Mouse (Mus musculus): ENCODE results near the gene Gm20521. TPM values are rescaled to one million over a fixed set of nuclear protein-coding genes. Genes with fewer than 3 reads are reported as not detected.
A peak's percentile ranks its signal among the peaks of the same experiment; 100 is the strongest.

The Gm20521 gene
- polyA plus RNA-seq, 1 experiment from 2014 or later: not detected

- under 1% methylated on average over 60 of the region's 61 CpGs for WGBS
- ATAC-seq (ENCODE audit: low FRiP score, low TSS enrichment) (peak; percentile 73), DNase-seq (peak; percentile 78)
- H3K4me1 ChIP-seq (ENCODE audit: control insufficient read depth, insufficient read depth, low read length): peaks cover 7% of the 10 kb centered on the region
- H3K4me3 ChIP-seq (replicated peaks; ENCODE audit: low read depth, low read length): peak within 1 kb of the TSS; percentile 72
- H3K9ac ChIP-seq (replicated peaks; ENCODE audit: low read length): peak within 1 kb of the TSS; percentile 91
- H3K27ac ChIP-seq (replicated peaks; ENCODE audit: low read depth, low read length): peak within 1 kb of the TSS; percentile 95
- H3K9me3 ChIP-seq (ENCODE audit: control insufficient read depth, low read length): no peaks in the 10 kb centered on the region
- no peaks in the 10 kb centered on the region for H3K27me3 ChIP-seq (ENCODE audit: control insufficient read depth, insufficient read depth, low read length)
- H3K36me3 ChIP-seq (ENCODE audit: control insufficient read depth, insufficient read depth, low read length): no peaks in the 10 kb centered on the region
- peak within 1 kb of the TSS; percentile 97 for H3K4me2 ChIP-seq (ENCODE audit: low read length)
These were observed 6.1 kb upstream of the Gm20521 start, which contains the start of gene Ppp1r3e for GRCm38 (mm10) chr14:54877048-54877715. Gene Ppp1r3e (minus strand): TSS chr14:54877550.

DNA sequence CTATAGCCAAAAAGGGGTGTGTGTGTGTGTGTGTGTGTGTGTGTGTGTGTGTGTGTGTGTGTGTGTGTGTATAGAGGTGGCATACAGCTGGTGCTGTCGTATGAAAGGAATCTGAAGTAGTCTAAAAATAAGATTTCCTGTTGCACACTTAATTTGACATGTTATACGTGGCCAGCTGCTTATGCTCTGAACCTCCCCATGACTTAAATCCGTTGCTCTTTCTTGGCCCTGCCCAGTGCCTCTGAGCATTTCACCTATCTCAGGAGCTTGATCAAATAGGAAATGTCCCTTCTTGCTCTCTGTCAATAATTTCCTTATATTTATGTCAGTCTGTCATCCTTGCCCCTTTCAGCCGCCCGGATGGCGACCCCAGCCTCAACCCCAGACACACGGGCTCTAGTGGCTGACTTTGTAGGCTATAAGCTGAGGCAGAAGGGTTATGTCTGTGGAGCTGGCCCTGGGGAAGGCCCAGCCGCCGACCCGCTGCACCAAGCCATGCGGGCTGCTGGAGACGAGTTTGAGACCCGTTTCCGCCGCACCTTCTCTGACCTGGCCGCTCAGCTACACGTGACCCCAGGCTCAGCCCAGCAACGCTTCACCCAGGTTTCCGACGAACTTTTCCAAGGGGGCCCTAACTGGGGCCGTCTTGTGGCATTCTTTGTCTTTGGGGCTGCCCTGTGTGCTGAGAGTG is 926 bp downstream of the Gm20521 start:
- no peak for ATAC-seq (ENCODE audit: low FRiP score, low TSS enrichment)
- WGBS: 29% methylated on average over 21 of the region's 21 CpGs
- DNase-seq: no peak

GRCm38 (mm10) chr14:54885309-54885708 is 2.1 kb downstream of the Gm20521 start:
- no peak overlapping the region for H3K27ac ChIP-seq (replicated peaks; ENCODE audit: low read depth, low read length)
- H3K4me3 ChIP-seq (replicated peaks; ENCODE audit: low read depth, low read length): no peak overlapping the region
- H3K4me1 ChIP-seq (ENCODE audit: control insufficient read depth, insufficient read depth, low read length): peaks cover 16% of the 10 kb centered on the region
- H3K36me3 ChIP-seq (ENCODE audit: control insufficient read depth, insufficient read depth, low read length): 0 out of 2 replicates have a peak, but pooled peaks cover 13% of the 10 kb centered on the region
- ATAC-seq (ENCODE audit: low FRiP score, low TSS enrichment) (no peak), DNase-seq (no peak)
- 0 out of 2 replicates have a peak overlapping the region, but pooled peaks have one; percentile 14 for H3K9ac ChIP-seq (replicated peaks; ENCODE audit: low read length)
- 93% methylated on average over 11 of the region's 11 CpGs for WGBS
- no peaks in the 10 kb centered on the region for H3K9me3 ChIP-seq (ENCODE audit: control insufficient read depth, low read length)
- H3K27me3 ChIP-seq (ENCODE audit: control insufficient read depth, insufficient read depth, low read length): no peaks in the 10 kb centered on the region
- H3K4me2 ChIP-seq (ENCODE audit: low read length): peak overlapping the region; percentile 74; the same call in 1 of the 2 replicates

More for the DNA sequence above, 926 bp downstream of the Gm20521 start:
- H3K36me3 ChIP-seq (ENCODE audit: control insufficient read depth, insufficient read depth, low read length): 0 out of 2 replicates have a peak, but pooled peaks cover 13% of the 10 kb centered on the region
- no peaks in the 10 kb centered on the region for H3K27me3 ChIP-seq (ENCODE audit: control insufficient read depth, insufficient read depth, low read length)
- peak overlapping the region; percentile 74 for H3K4me2 ChIP-seq (ENCODE audit: low read length)
- peak overlapping the region; percentile 68 for H3K4me3 ChIP-seq (replicated peaks; ENCODE audit: low read depth, low read length)
- peaks cover 16% of the 10 kb centered on the region for H3K4me1 ChIP-seq (ENCODE audit: control insufficient read depth, insufficient read depth, low read length)
- H3K9me3 ChIP-seq (ENCODE audit: control insufficient read depth, low read length): no peaks in the 10 kb centered on the region
- peak overlapping the region; percentile 84 for H3K9ac ChIP-seq (replicated peaks; ENCODE audit: low read length)
- peak overlapping the region; percentile 90 for H3K27ac ChIP-seq (replicated peaks; ENCODE audit: low read depth, low read length)

DNA sequence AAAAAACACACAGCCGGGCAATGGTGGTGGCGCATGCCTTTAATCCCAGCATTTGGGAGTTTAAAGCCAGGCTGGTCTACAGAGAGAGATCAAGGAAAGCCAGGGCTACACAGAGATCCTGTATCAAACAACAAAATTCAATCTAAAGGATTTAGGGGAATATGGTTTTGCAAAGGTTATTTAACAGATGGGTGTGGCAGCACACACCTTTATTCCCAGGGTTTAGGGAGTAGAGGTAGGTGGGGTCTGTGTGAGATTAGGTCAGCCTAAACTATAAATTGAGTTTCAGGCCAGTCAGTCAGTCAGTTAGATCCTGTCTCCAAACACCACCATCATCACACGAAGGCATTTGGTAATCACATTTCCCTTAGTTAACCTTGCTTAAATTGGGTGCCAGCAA is 9.0 kb downstream of the Gm20521 start, which contains the start of gene Pabpn1:
Gene Pabpn1, plus strand, starts transcription at position 301 of the 400 bp plus-strand sequence.
- Histone ChIP-seq H3K27me3 (ENCODE audit: control insufficient read depth, insufficient read depth, low read length) (no peaks in the 10 kb centered on the region), H3K36me3 (ENCODE audit: control insufficient read depth, insufficient read depth, low read length) (peaks cover 18% of the 10 kb centered on the region), H3K9ac (replicated peaks; ENCODE audit: low read length) (no peak within 1 kb of the TSS), H3K4me3 (replicated peaks; ENCODE audit: low read depth, low read length) (peak within 1 kb of the TSS; percentile 35), H3K4me2 (ENCODE audit: low read length) (peak within 1 kb of the TSS; percentile 40), H3K9me3 (ENCODE audit: control insufficient read depth, low read length) (no peaks in the 10 kb centered on the region), H3K4me1 (ENCODE audit: control insufficient read depth, insufficient read depth, low read length) (peaks cover 11% of the 10 kb centered on the region), H3K27ac (replicated peaks; ENCODE audit: low read depth, low read length) (peak within 1 kb of the TSS; percentile 77)
- DNase-seq (no peak), ATAC-seq (ENCODE audit: low FRiP score, low TSS enrichment) (no peak)
- 94% methylated on average over 3 of the region's 3 CpGs for WGBS

- peaks cover 31% of the 10 kb centered on the region for H3K36me3 ChIP-seq (ENCODE audit: control insufficient read depth, insufficient read depth, low read length)
- DNase-seq: peak; percentile 99
- H3K27me3 ChIP-seq (ENCODE audit: control insufficient read depth, insufficient read depth, low read length): no peaks in the 10 kb centered on the region
- H3K4me3 ChIP-seq (replicated peaks; ENCODE audit: low read depth, low read length): peak overlapping the region; percentile 97
- peak overlapping the region; percentile 40 for H3K4me2 ChIP-seq (ENCODE audit: low read length)
- no peaks in the 10 kb centered on the region for H3K9me3 ChIP-seq (ENCODE audit: control insufficient read depth, low read length)
- peak overlapping the region; percentile 96 for H3K27ac ChIP-seq (replicated peaks; ENCODE audit: low read depth, low read length)
- peak; percentile 99 for ATAC-seq (ENCODE audit: low FRiP score, low TSS enrichment)
- WGBS: under 1% methylated on average over 38 of the region's 38 CpGs
- peaks cover 11% of the 10 kb centered on the region for H3K4me1 ChIP-seq (ENCODE audit: control insufficient read depth, insufficient read depth, low read length)
- H3K9ac ChIP-seq (replicated peaks; ENCODE audit: low read length): peak overlapping the region; percentile 98
These were observed 10.5 kb downstream of the Gm20521 start for GRCm38 (mm10) chr14:54893651-54894181.

DNA sequence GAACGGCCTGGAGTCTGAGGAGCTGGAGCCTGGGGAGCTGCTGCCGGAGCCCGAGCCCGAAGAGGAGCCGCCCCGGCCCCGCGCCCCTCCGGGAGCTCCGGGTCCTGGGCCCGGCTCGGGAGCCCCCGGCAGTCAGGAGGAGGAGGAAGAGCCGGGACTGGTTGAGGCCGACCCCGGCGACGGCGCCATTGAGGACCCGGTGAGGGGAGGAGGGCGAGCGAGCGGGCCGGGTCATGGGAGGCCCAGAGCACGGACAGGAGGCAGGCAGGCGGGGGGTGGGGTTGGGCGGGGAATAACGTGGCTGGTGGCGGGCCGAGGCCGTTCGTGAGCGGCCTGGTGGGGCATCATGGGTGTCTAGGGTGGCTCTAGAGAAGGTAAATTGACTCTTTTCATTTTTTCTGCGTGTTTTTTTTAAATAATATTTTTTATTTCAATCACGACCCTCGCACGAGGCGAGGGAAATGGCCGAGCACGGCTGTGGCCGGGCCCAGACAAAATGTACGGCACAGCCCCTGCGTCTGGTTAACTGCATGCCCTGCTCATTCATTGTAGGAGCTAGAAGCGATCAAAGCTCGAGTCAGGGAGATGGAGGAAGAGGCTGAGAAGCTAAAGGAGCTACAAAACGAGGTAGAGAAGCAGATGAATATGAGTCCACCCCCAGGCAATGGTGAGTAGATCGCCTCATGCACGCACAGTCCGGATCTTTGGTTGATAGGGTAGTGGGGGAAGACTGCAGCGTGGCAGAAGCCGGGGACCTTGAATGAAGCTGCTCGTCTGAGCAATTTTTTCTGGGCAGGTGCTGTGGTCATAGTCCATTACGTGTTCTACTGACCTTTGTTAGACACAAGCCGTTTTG is 11.3 kb downstream of the Gm20521 start:
- H3K27me3 ChIP-seq (ENCODE audit: control insufficient read depth, insufficient read depth, low read length): no peaks in the 10 kb centered on the region
- H3K9me3 ChIP-seq (ENCODE audit: control insufficient read depth, low read length): no peaks in the 10 kb centered on the region
- WGBS: under 1% methylated on average over 54 of the region's 54 CpGs
- H3K4me2 ChIP-seq (ENCODE audit: low read length): peak overlapping the region; percentile 55
- DNase-seq (peak; percentile 69), ATAC-seq (ENCODE audit: low FRiP score, low TSS enrichment) (peak; percentile 51)
- H3K4me3 ChIP-seq (replicated peaks; ENCODE audit: low read depth, low read length): peak overlapping the region; percentile 97
- peaks cover 11% of the 10 kb centered on the region for H3K4me1 ChIP-seq (ENCODE audit: control insufficient read depth, insufficient read depth, low read length)
- peak overlapping the region; percentile 98 for H3K9ac ChIP-seq (replicated peaks; ENCODE audit: low read length)
- H3K27ac ChIP-seq (replicated peaks; ENCODE audit: low read depth, low read length): peak overlapping the region; percentile 96
- H3K36me3 ChIP-seq (ENCODE audit: control insufficient read depth, insufficient read depth, low read length): peaks cover 39% of the 10 kb centered on the region

DNA sequence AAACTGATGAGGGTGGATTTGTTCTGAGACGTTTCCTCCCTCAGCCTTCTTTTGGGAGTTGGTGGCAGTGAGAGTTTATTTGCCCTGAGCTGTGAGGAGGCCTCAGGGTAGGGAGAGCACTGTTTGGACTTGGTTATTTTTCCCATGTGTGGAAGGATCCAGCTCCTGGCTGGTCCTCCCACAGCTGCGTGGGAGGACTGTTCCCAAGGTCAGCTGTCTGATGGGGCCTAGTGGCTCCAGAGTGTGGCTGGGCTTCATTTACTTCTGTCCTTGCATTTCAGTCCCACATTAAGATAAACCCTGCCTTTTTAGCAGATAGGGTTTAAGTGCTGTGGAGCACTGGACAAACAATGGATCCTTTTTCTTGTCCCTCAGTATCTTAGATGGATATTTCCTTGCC is 14.2 kb downstream of the Gm20521 start:
- Histone ChIP-seq H3K4me1 (ENCODE audit: control insufficient read depth, insufficient read depth, low read length) (peaks cover 11% of the 10 kb centered on the region), H3K27ac (replicated peaks; ENCODE audit: low read depth, low read length) (no peak overlapping the region)
- ATAC-seq (ENCODE audit: low FRiP score, low TSS enrichment): no peak

DNA sequence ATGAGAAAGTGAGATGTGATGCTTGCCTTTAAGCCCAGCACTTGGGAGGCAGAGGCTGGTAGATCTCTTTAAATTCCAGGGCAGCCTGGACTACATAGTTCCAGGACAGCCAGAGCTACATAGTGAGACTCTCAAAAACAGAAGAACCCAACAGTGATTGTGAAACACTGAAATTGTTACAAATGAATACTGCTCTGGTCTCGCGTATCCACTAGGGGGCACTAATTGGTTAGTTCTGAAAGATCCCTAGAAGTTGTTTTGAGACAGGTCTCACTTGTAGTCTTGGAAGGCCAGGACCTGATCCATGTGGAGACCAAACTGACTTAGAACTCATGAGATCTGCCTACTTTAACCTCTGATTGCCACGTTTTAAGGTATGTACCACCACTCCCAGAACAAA is 17.1 kb downstream of the Gm20521 start:
- Histone ChIP-seq H3K9ac (replicated peaks; ENCODE audit: low read length) (no peak overlapping the region), H3K36me3 (ENCODE audit: control insufficient read depth, insufficient read depth, low read length) (peaks cover 47% of the 10 kb centered on the region), H3K9me3 (ENCODE audit: control insufficient read depth, low read length) (no peaks in the 10 kb centered on the region), H3K4me2 (ENCODE audit: low read length) (no peak overlapping the region), H3K27ac (replicated peaks; ENCODE audit: low read depth, low read length) (0 out of 2 replicates have a peak overlapping the region, but pooled peaks have one; percentile 1), H3K4me1 (ENCODE audit: control insufficient read depth, insufficient read depth, low read length) (peaks cover 7% of the 10 kb centered on the region), H3K4me3 (replicated peaks; ENCODE audit: low read depth, low read length) (no peak overlapping the region), H3K27me3 (ENCODE audit: control insufficient read depth, insufficient read depth, low read length) (no peaks in the 10 kb centered on the region)
- peak; percentile 66; the same call in 1 of the 2 replicates for ATAC-seq (ENCODE audit: low FRiP score, low TSS enrichment)
- peak; percentile 94 for DNase-seq
- 0% methylated on average over 3 of the region's 3 CpGs for WGBS

More for the DNA sequence above, 14.2 kb downstream of the Gm20521 start:
- H3K36me3 ChIP-seq (ENCODE audit: control insufficient read depth, insufficient read depth, low read length): peaks cover 40% of the 10 kb centered on the region
- H3K4me3 ChIP-seq (replicated peaks; ENCODE audit: low read depth, low read length): no peak overlapping the region
- no peaks in the 10 kb centered on the region for H3K27me3 ChIP-seq (ENCODE audit: control insufficient read depth, insufficient read depth, low read length)
- no peak for DNase-seq
- no peak overlapping the region for H3K4me2 ChIP-seq (ENCODE audit: low read length)
- WGBS: 79% methylated on average over 2 of the region's 2 CpGs
- no peaks in the 10 kb centered on the region for H3K9me3 ChIP-seq (ENCODE audit: control insufficient read depth, low read length)
- H3K9ac ChIP-seq (replicated peaks; ENCODE audit: low read length): no peak overlapping the region

Data from midbrain, embryonic 14.5 days (tissue).